Mouse (Mus musculus) embryonic facial prominence, embryonic 13.5 days (tissue): ENCODE data around the gene Arrdc3. TPM values are rescaled to one million over a fixed set of nuclear protein-coding genes. Genes with fewer than 3 reads are reported as not detected.

Experiments
- ATAC-seq: fragments of 200-750 bp; cut with Nextera tagmentation; 2 replicates; pipeline ENCODE4 v1.8.0; 2017; ENCODE audit warnings: low read depth; ENCODE audit not compliant: insufficient number of reproducible peaks, insufficient read depth, low FRiP score, low TSS enrichment
- H3K27ac ChIP-seq: fragments of 300-500 bp; sonication (generic); 2 replicates; pipeline ENCODE4 v1.5.1; 2015; ENCODE audit warnings: moderate library complexity, mild to moderate bottlenecking, inconsistent platforms
- H3K27me3 ChIP-seq: fragments of 300-500 bp; sonication (generic); 2 replicates; pipeline ENCODE4 v1.6.1; 2015; ENCODE audit warnings: mild to moderate bottlenecking, inconsistent platforms
- H3K36me3 ChIP-seq: fragments of 300-500 bp; sonication (generic); 2 replicates; pipeline ENCODE4 v1.6.1; 2015; ENCODE audit warnings: mild to moderate bottlenecking, inconsistent platforms
- H3K4me1 ChIP-seq: fragments of 300-500 bp; sonication (generic); 2 replicates; pipeline ENCODE4 v1.6.1; 2015; ENCODE audit warnings: inconsistent platforms
- H3K4me2 ChIP-seq: fragments of 300-500 bp; sonication (generic); 2 replicates; pipeline ENCODE4 v1.6.1; 2015; ENCODE audit warnings: moderate library complexity, mild to moderate bottlenecking, inconsistent platforms
- H3K4me3 ChIP-seq: fragments of 300-500 bp; sonication (generic); 2 replicates; pipeline ENCODE4 v1.5.1; 2015; ENCODE audit warnings: mild to moderate bottlenecking, inconsistent platforms
- H3K9ac ChIP-seq: fragments of 300-500 bp; sonication (generic); 2 replicates; pipeline ENCODE4 v1.6.1; 2015; ENCODE audit warnings: mild to moderate bottlenecking, inconsistent platforms
- H3K9me3 ChIP-seq: fragments of 300-500 bp; sonication (generic); 2 replicates; pipeline ENCODE4 v1.6.1; 2016; ENCODE audit warnings: inconsistent platforms
- WGBS: fragments of 180-500 bp; shearing (Covaris S2); methylation state at CpG from one replicate; pipeline ENCODE4 v1.1.7; 2015; ENCODE audit warnings: mixed read lengths; 5-methylcytosine and 5-hydroxymethylcytosine counted together
- polyA plus RNA-seq: library from polyadenylated mRNA; unstranded; fragments of >200 nt; fragmentation: Nextera tagmentation; extraction: Ambion mirVana; gene quantifications from 2 replicates; pipeline ENCODE4 v1.2.1, GENCODE M21; 2015

Gene Arrdc3
- polyA plus RNA-seq, 1 experiment from 2014 or later = 52.8 TPM

- no peak overlapping the region for H3K9ac ChIP-seq
- no peak for ATAC-seq
- WGBS = 58% methylated on average over 7 of the region's 7 CpGs
- H3K4me2 ChIP-seq = no peak overlapping the region
- H3K9me3 ChIP-seq = no peaks in the 10 kb centered on the region
- no peaks in the 10 kb centered on the region for H3K4me1 ChIP-seq
- no peak overlapping the region for H3K4me3 ChIP-seq
- no peaks in the 10 kb centered on the region for H3K27me3 ChIP-seq
- H3K27ac ChIP-seq = no peak overlapping the region
- H3K36me3 ChIP-seq = no peaks in the 10 kb centered on the region
These were observed 38.6 kb downstream of the Arrdc3 start for GRCm38 (mm10) chr13:80921593-80922327.

DNA sequence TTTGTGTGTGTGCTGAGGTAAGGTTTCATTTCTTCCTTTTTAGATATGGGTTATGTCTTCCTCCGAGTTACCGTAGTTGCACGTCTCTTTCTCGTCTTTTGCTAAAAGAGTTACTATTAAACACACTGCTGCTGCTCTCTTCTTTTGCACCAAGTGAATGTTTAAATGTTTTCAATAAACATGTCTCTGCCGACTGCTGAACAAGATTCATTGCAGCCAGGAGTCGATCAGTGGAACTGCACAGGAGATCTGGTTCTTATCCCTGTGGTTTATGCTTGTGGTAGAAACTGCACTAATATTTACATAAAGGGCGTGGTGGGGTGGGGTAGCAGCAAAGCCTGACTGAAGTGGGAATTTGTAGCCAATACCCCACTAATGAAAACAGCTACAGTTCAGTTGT, 45.0 kb downstream of the Arrdc3 start:
- Histone ChIP-seq H3K36me3 (no peaks in the 10 kb centered on the region), H3K27me3 (no peaks in the 10 kb centered on the region), H3K4me3 (no peak overlapping the region), H3K4me1 (peaks cover 6% of the 10 kb centered on the region; the same call in 1 of the 2 replicates), H3K9ac (no peak overlapping the region), H3K9me3 (no peaks in the 10 kb centered on the region), H3K27ac (no peak overlapping the region), H3K4me2 (no peak overlapping the region)
- no peak for ATAC-seq
- 55% methylated on average over 7 of the region's 7 CpGs for WGBS

DNA sequence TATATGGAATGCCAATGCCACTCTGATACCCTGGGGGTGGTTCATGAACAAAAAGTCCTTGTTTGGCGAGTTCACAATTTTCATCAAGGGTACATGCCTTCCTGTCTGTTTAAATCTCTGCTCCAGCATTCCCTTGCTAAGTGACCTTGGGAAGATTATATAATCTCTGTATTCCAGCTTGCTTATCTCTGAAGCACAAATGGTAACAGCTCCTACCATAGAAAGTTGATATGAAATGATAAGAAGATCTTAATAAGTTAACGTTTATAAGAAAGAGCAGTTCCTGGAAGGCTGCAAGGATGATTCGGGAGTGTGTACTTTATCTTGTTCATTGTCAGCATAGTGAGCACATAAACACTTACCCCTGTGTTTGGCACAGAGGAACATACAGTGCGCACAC, 46.8 kb downstream of the Arrdc3 start:
- Histone ChIP-seq H3K9me3 (no peaks in the 10 kb centered on the region), H3K4me2 (no peak overlapping the region), H3K4me3 (no peak overlapping the region), H3K36me3 (no peaks in the 10 kb centered on the region), H3K27me3 (no peaks in the 10 kb centered on the region), H3K4me1 (peaks cover 6% of the 10 kb centered on the region; the same call in 1 of the 2 replicates), H3K27ac (no peak overlapping the region), H3K9ac (no peak overlapping the region)
- no peak for ATAC-seq
- 79% methylated on average over 4 of the region's 4 CpGs for WGBS

DNA sequence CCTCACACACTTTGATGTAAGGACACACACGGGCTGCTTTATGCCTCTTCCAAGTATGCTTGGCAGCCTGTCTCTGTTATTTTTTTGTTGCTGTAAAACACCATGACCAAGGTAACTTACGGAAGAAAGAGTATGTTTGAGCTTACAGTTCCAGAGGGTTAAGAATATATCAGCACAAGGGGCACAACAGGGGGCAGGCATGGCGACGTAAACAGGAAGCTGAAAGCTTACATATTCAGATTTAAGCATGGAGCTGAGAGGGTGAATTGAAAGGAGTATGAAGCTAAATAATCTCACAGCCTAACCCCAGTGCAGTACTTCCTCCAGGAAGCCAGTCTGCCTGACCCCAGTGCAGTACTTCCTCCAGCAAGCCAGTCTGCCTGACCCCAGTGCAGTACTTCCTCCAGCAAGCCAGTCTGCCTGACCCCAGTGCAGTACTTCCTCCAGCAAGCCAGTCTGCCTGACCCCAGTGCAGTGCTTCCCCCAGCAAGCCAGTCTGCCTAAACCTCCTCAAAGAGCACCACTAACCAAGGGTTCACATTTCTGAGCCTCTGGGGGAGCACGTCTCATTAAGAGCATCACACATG, 49.7 kb downstream of the Arrdc3 start:
- no peak for ATAC-seq

DNA sequence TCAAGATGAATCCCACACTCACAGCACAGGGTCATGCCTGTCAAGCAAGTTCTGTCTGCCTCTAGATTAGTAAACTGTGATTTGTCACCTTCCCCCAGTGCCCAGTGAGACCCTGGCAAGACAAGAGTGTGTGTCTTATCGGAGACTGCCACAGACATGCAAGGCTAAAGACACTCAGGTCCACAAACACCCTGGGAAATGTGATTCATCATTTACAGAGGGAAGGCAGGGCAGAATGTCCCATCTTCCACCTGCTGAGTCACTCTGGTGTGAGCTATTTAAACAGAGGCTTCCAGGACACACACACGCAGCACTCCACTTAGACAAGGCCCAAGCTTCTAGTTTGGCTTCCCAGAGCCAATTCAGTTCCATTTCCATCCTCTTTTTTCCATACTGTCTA, 53.2 kb downstream of the Arrdc3 start:
- no peaks in the 10 kb centered on the region for H3K36me3 ChIP-seq
- no peak overlapping the region for H3K27ac ChIP-seq
- H3K9ac ChIP-seq = no peak overlapping the region

More for the DNA sequence above, 49.7 kb downstream of the Arrdc3 start:
- Histone ChIP-seq H3K36me3 (no peaks in the 10 kb centered on the region), H3K4me3 (no peak overlapping the region), H3K27ac (no peak overlapping the region), H3K9me3 (no peaks in the 10 kb centered on the region), H3K4me1 (peaks cover 6% of the 10 kb centered on the region; the same call in 1 of the 2 replicates), H3K4me2 (no peak overlapping the region), H3K27me3 (no peaks in the 10 kb centered on the region), H3K9ac (no peak overlapping the region)
- WGBS = 52% methylated on average over 5 of the region's 5 CpGs

GRCm38 (mm10) chr13:80939228-80939627, 56.0 kb downstream of the Arrdc3 start:
- H3K27me3 ChIP-seq = no peaks in the 10 kb centered on the region
- H3K4me2 ChIP-seq = no peak overlapping the region
- H3K36me3 ChIP-seq = no peaks in the 10 kb centered on the region
- H3K4me1 ChIP-seq = 0 out of 2 replicates have a peak, but pooled peaks cover 3% of the 10 kb centered on the region
- H3K4me3 ChIP-seq = no peak overlapping the region
- no peak overlapping the region for H3K9ac ChIP-seq
- peak; percentile 63; the same call in 1 of the 2 replicates for ATAC-seq
- WGBS = 71% methylated on average over 4 of the region's 4 CpGs
- no peaks in the 10 kb centered on the region for H3K9me3 ChIP-seq
- H3K27ac ChIP-seq = no peak overlapping the region

More for the DNA sequence above, 53.2 kb downstream of the Arrdc3 start:
- ATAC-seq = no peak
- no peaks in the 10 kb centered on the region for H3K27me3 ChIP-seq
- no peak overlapping the region for H3K4me2 ChIP-seq
- WGBS = 92% methylated on average over 2 of the region's 2 CpGs
- peaks cover 9% of the 10 kb centered on the region; the same call in 1 of the 2 replicates for H3K4me1 ChIP-seq
- H3K9me3 ChIP-seq = no peaks in the 10 kb centered on the region
- no peak overlapping the region for H3K4me3 ChIP-seq

- H3K36me3 ChIP-seq = no peaks in the 10 kb centered on the region
- 65% methylated on average over 1 of the region's 1 CpGs for WGBS
- no peak overlapping the region for H3K9ac ChIP-seq
- H3K27me3 ChIP-seq = no peaks in the 10 kb centered on the region
- H3K27ac ChIP-seq = no peak overlapping the region
- H3K4me1 ChIP-seq = 0 out of 2 replicates have a peak, but pooled peaks cover 3% of the 10 kb centered on the region
- no peak overlapping the region for H3K4me2 ChIP-seq
- H3K9me3 ChIP-seq = no peaks in the 10 kb centered on the region
- H3K4me3 ChIP-seq = no peak overlapping the region
- no peak for ATAC-seq
These were observed 56.7 kb downstream of the Arrdc3 start for GRCm38 (mm10) chr13:80939866-80940265.

DNA sequence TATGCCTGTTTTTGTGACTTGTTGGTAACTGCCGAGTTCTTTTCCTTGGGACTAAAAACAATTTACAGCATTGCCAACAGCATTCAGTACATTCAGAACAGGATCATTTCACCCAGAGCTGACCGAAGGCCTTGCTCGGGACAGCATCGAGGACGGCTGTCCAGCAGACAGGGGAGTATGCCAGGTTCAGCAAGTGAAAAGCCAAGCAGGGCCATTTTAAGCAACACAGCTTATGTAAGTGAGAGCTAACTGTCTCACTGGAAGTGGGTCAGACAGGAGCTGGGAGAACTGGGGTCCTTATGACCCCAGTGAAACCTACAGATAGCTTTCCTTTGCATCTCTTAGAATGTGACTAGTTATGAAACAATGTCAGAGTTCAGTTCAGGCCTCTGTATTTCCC, 57.2 kb downstream of the Arrdc3 start:
- Histone ChIP-seq H3K36me3 (no peaks in the 10 kb centered on the region), H3K9ac (no peak overlapping the region), H3K27me3 (no peaks in the 10 kb centered on the region), H3K4me1 (0 out of 2 replicates have a peak, but pooled peaks cover 3% of the 10 kb centered on the region), H3K27ac (no peak overlapping the region), H3K4me3 (no peak overlapping the region), H3K9me3 (no peaks in the 10 kb centered on the region), H3K4me2 (no peak overlapping the region)
- no peak for ATAC-seq
- WGBS = 85% methylated on average over 5 of the region's 5 CpGs

DNA sequence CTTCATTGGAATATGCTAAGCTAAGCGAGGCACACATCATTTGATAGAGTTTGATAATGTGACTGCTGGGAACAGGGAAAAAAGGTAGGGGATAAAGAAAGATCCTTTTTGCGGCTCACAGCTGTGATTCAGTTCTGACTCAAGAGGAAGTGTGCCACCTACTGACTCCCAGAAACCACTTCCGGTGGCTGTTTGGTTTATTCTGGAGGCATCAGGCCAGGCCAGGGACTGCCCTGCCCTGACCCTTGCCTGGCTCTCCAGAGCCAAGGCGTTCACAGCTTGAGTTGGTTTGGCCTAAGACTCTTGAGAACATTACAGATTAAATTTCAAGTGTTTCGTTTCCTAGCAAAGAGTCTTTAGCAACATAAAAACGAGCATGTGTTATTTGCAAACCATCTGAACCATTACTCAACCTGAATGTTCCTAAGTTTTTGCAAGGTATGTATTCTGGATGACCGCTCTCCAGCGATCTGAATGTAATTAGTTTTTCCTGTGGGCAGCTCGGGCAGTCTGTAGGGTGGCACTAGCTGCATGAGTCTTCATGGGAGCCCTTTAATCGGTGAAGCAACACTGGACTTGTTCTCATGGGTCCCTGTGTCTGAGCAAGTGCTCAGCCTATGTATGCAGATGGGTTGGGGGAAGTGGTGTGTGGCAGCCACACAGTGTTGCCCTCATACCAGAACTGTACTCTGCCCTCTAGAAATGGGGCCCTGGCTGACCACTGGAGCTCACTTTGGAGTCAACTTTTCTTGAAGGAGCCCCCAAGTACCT, 57.9 kb downstream of the Arrdc3 start:
- no peak overlapping the region for H3K27ac ChIP-seq
- 60% methylated on average over 10 of the region's 10 CpGs for WGBS
- no peak for ATAC-seq
- no peaks in the 10 kb centered on the region for H3K36me3 ChIP-seq
- H3K9me3 ChIP-seq = no peaks in the 10 kb centered on the region
- H3K4me2 ChIP-seq = no peak overlapping the region
- no peaks in the 10 kb centered on the region for H3K27me3 ChIP-seq
- H3K4me3 ChIP-seq = no peak overlapping the region
- 0 out of 2 replicates have a peak, but pooled peaks cover 3% of the 10 kb centered on the region for H3K4me1 ChIP-seq
- no peak overlapping the region for H3K9ac ChIP-seq

DNA sequence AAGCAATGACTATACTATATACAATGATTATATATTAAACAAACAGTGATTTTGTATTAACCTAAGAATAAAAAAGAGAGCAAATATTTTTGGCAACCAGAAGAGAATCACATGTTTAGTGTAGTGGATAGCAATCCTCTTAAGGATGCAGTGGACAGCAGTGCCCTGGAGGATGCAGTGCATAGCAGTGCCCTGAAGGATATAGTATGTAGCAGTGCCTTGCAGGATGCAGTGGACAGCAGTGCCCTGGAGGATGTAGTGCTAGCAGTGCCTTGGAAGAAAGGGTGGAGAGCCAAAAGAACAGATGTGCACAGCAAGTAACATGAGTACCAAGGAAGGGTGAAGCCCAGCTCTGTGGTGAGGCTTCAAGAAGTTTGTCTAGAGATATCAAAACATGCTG, 61.3 kb downstream of the Arrdc3 start:
- Histone ChIP-seq H3K27me3 (no peaks in the 10 kb centered on the region), H3K4me2 (no peak overlapping the region), H3K27ac (no peak overlapping the region), H3K36me3 (no peaks in the 10 kb centered on the region), H3K4me3 (no peak overlapping the region), H3K4me1 (0 out of 2 replicates have a peak, but pooled peaks cover 3% of the 10 kb centered on the region), H3K9ac (no peak overlapping the region), H3K9me3 (no peaks in the 10 kb centered on the region)
- ATAC-seq = no peak
